Mouse (Mus musculus): Measurements from ENCODE around the gene Tln2. TPM values are rescaled to one million over a fixed set of nuclear protein-coding genes. Genes with fewer than 3 reads are reported as not detected.

Gene Tln2
- polyA plus RNA-seq, 2 experiments, result 0.98 to 2.5 TPM

- Histone ChIP-seq H3K9ac (replicated peaks) (no peak overlapping the region), H3K4me3 (ENCODE audit: insufficient read depth in 1 of 2, low read depth in 2 of 2, low read length in 2 of 2) (no peak overlapping the region), H3K27ac (no peak overlapping the region), H3K4me2 (ENCODE audit: low read depth) (no peak overlapping the region), H3K36me3 (replicated peaks; ENCODE audit: control insufficient read depth, insufficient read depth, low read depth) (no peaks in the 10 kb centered on the region), H3K27me3 (ENCODE audit: control insufficient read depth, insufficient read depth, low read length) (no peaks in the 10 kb centered on the region), H3K9me3 (ENCODE audit: control insufficient read depth, low read length) (no peaks in the 10 kb centered on the region), H3K4me1 (replicated peaks; ENCODE audit: control insufficient read depth in 2 of 2, insufficient read depth in 2 of 2, low read length in 1 of 2) (no peaks in the 10 kb centered on the region)
- WGBS (ENCODE audit: insufficient replicate concordance), result 53% methylated on average over 7 of the region's 7 CpGs
- no peak for ATAC-seq (ENCODE audit: insufficient read depth)
- TF ChIP-seq CTCF (IDR thresholded peaks at IDR 0.05; ENCODE audit: low read depth), result no peak
- TF ChIP-seq EP300 (IDR thresholded peaks at IDR 0.05; ENCODE audit: low read depth), result no peak
- DNase-seq (ENCODE audit: low read depth in 3 of 3, low spot score in 3 of 3), result no peak
These were observed 15.3 kb upstream of the Tln2 start for GRCm38 (mm10) chr9:67574721-67575248.

GRCm38 (mm10) chr9:67573683-67573979 lies 14.1 kb upstream of the Tln2 start:
- no peak overlapping the region for H3K4me3 ChIP-seq (ENCODE audit: insufficient read depth in 1 of 2, low read depth in 2 of 2, low read length in 2 of 2)
- no peak overlapping the region for H3K9ac ChIP-seq (replicated peaks)
- H3K27ac ChIP-seq, result no peak overlapping the region
- TF ChIP-seq EP300 (IDR thresholded peaks at IDR 0.05; ENCODE audit: low read depth), result no peak
- no peak for TF ChIP-seq CTCF (IDR thresholded peaks at IDR 0.05; ENCODE audit: low read depth)
- H3K27me3 ChIP-seq (ENCODE audit: control insufficient read depth, insufficient read depth, low read length), result no peaks in the 10 kb centered on the region
- H3K9me3 ChIP-seq (ENCODE audit: control insufficient read depth, low read length), result no peaks in the 10 kb centered on the region
- no peaks in the 10 kb centered on the region for H3K4me1 ChIP-seq (replicated peaks; ENCODE audit: control insufficient read depth in 2 of 2, insufficient read depth in 2 of 2, low read length in 1 of 2)
- 32% methylated on average over 3 of the region's 3 CpGs for WGBS (ENCODE audit: insufficient replicate concordance)
- ATAC-seq (ENCODE audit: insufficient read depth), result no peak
- H3K36me3 ChIP-seq (replicated peaks; ENCODE audit: control insufficient read depth, insufficient read depth, low read depth), result no peaks in the 10 kb centered on the region
- DNase-seq (ENCODE audit: low read depth in 3 of 3, low spot score in 3 of 3), result no peak
- no peak overlapping the region for H3K4me2 ChIP-seq (ENCODE audit: low read depth)

- Histone ChIP-seq H3K4me2 (ENCODE audit: low read depth) (no peak overlapping the region), H3K27me3 (ENCODE audit: control insufficient read depth, insufficient read depth, low read length) (no peaks in the 10 kb centered on the region), H3K4me1 (replicated peaks; ENCODE audit: control insufficient read depth in 2 of 2, insufficient read depth in 2 of 2, low read length in 1 of 2) (no peaks in the 10 kb centered on the region), H3K27ac (no peak overlapping the region), H3K9ac (replicated peaks) (no peak overlapping the region), H3K4me3 (ENCODE audit: insufficient read depth in 1 of 2, low read depth in 2 of 2, low read length in 2 of 2) (no peak overlapping the region), H3K9me3 (ENCODE audit: control insufficient read depth, low read length) (no peaks in the 10 kb centered on the region), H3K36me3 (replicated peaks; ENCODE audit: control insufficient read depth, insufficient read depth, low read depth) (no peaks in the 10 kb centered on the region)
- TF ChIP-seq EP300 (IDR thresholded peaks at IDR 0.05; ENCODE audit: low read depth) (no peak), CTCF (IDR thresholded peaks at IDR 0.05; ENCODE audit: low read depth) (no peak)
- DNase-seq (ENCODE audit: low read depth in 3 of 3, low spot score in 3 of 3) (no peak), ATAC-seq (ENCODE audit: insufficient read depth) (no peak)
- WGBS (ENCODE audit: insufficient replicate concordance), result 64% methylated on average over 10 of the region's 10 CpGs
These were observed 13.5 kb upstream of the Tln2 start for GRCm38 (mm10) chr9:67572790-67573682.

- H3K9me3 ChIP-seq (ENCODE audit: control insufficient read depth, low read length), result no peaks in the 10 kb centered on the region
- H3K9ac ChIP-seq (replicated peaks), result no peak overlapping the region
- H3K27ac ChIP-seq, result no peak overlapping the region
- no peaks in the 10 kb centered on the region for H3K27me3 ChIP-seq (ENCODE audit: control insufficient read depth, insufficient read depth, low read length)
- no peaks in the 10 kb centered on the region for H3K36me3 ChIP-seq (replicated peaks; ENCODE audit: control insufficient read depth, insufficient read depth, low read depth)
- WGBS (ENCODE audit: insufficient replicate concordance), result 73% methylated on average over 6 of the region's 6 CpGs
- no peak overlapping the region for H3K4me2 ChIP-seq (ENCODE audit: low read depth)
- no peaks in the 10 kb centered on the region for H3K4me1 ChIP-seq (replicated peaks; ENCODE audit: control insufficient read depth in 2 of 2, insufficient read depth in 2 of 2, low read length in 1 of 2)
- no peak for TF ChIP-seq EP300 (IDR thresholded peaks at IDR 0.05; ENCODE audit: low read depth)
- no peak for TF ChIP-seq CTCF (IDR thresholded peaks at IDR 0.05; ENCODE audit: low read depth)
- ATAC-seq (ENCODE audit: insufficient read depth), result no peak
- no peak for DNase-seq (ENCODE audit: low read depth in 3 of 3, low spot score in 3 of 3)
- no peak overlapping the region for H3K4me3 ChIP-seq (ENCODE audit: insufficient read depth in 1 of 2, low read depth in 2 of 2, low read length in 2 of 2)
These were observed 6.3 kb upstream of the Tln2 start for GRCm38 (mm10) chr9:67565801-67566258.

DNA sequence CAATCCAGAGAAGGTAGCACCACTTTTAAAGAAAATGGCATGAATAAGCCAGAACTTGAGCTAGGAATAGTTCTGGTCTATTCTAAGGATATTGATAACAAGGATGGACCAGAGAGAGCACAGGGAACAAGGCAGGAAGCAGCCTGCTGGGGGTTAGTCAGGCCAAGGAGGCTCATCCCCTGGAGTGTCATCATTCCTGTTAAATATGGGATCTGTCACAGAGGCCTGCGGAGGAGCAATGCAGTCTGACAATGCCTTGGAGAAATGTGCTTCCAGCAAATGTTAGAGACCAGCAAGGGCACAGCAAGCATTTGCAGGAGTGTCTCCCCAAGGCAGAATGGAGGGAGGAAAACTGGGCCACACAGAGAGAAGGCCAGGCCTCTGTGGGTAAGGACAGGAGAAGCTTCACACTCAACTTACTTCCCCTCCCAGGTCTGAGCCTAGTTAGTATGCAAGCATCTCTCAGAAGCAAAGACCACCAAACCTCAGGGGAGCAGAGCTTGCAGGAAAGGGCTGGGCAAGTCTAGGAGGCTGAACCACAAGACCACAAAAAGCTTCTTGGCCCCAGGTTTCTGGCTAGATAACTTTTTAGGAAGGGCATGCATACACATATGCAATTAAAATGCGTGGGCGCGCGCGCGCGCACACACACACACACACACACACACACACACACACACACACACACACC lies 9.5 kb downstream of the Tln2 start:
- Histone ChIP-seq H3K9me3 (ENCODE audit: control insufficient read depth, low read length) (no peaks in the 10 kb centered on the region), H3K27me3 (ENCODE audit: control insufficient read depth, insufficient read depth, low read length) (no peaks in the 10 kb centered on the region), H3K36me3 (replicated peaks; ENCODE audit: control insufficient read depth, insufficient read depth, low read depth) (no peaks in the 10 kb centered on the region), H3K4me1 (replicated peaks; ENCODE audit: control insufficient read depth in 2 of 2, insufficient read depth in 2 of 2, low read length in 1 of 2) (no peaks in the 10 kb centered on the region), H3K4me3 (ENCODE audit: insufficient read depth in 1 of 2, low read depth in 2 of 2, low read length in 2 of 2) (no peak overlapping the region), H3K27ac (no peak overlapping the region), H3K4me2 (ENCODE audit: low read depth) (no peak overlapping the region), H3K9ac (replicated peaks) (no peak overlapping the region)
- 55% methylated on average over 8 of the region's 8 CpGs for WGBS (ENCODE audit: insufficient replicate concordance)
- no peak for TF ChIP-seq CTCF (IDR thresholded peaks at IDR 0.05; ENCODE audit: low read depth)
- TF ChIP-seq EP300 (IDR thresholded peaks at IDR 0.05; ENCODE audit: low read depth), result no peak
- DNase-seq (ENCODE audit: low read depth in 3 of 3, low spot score in 3 of 3) (no peak), ATAC-seq (ENCODE audit: insufficient read depth) (no peak)

All from liver, embryonic 14.5 days (tissue).